Mouse (Mus musculus): Measurements from ENCODE around the gene Gm48552.

- TF ChIP-seq CTCF (IDR thresholded peaks at IDR 0.05; ENCODE audit: control insufficient read depth, insufficient read depth, low read length) (no peak), POLR2A (IDR thresholded peaks at IDR 0.05; ENCODE audit: borderline replicate concordance, control insufficient read depth, low read depth, low read length) (no peak)
Measured at GRCm38 (mm10) chr10:81392270-81392669, 3.5 kb downstream of the Gm48552 start.

Data from bone marrow, adult 2 months (tissue).